In the genomic region with DNA sequence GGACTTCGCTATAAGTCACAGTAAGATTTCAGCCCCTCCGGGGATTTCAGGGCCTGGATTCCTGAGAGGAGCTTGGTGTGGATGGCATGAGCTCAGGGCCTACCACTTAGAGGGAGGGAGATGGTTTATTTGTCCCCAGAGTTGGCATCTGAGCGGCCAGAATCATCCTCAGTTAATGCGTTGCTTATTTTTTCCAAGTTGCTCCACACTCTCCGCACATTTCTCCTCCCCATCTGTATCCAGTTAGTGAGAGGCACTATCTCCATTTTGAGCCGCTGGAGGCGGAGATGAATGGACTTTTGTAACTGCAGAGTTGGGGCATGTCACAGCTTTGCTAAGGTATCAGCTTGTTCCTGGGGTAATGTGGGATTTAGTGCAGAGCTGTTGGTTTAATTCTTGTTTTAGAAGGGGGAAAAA, we compare ENCODE assay signal across 8 mouse cellular contexts. TPM values are rescaled to one million over a fixed set of nuclear protein-coding genes. Genes with fewer than 3 reads are reported as not detected.
A peak's percentile ranks its signal among the peaks of the same experiment; 100 is the strongest.
DNase-seq lines count a peak whose midpoint lies in the region; ATAC-seq and TF ChIP-seq lines count a peak whose summit lies in the region.

No protein-coding gene starts in this region.

- peak overlapping the region; percentile 18; the same call in 1 of the 2 replicates for H3K9ac ChIP-seq in ES-E14 (ENCODE audit: insufficient read depth, low read depth, low read length, poor library complexity, severe bottlenecking)
- peak overlapping the region; percentile 86 for H3K9ac ChIP-seq in liver, embryonic 16.5 days (ENCODE audit: low read depth, low read length)

- no peaks in the 10 kb centered on the region for H3K36me3 ChIP-seq in ES-E14 (ENCODE audit: control insufficient read depth, insufficient read depth, low read length, poor library complexity, severe bottlenecking)
- H3K36me3 ChIP-seq in liver, embryonic 16.5 days (ENCODE audit: control insufficient read depth, insufficient read depth): no peaks in the 10 kb centered on the region

- H3K4me1 ChIP-seq in ES-E14 (ENCODE audit: control insufficient read depth in 2 of 2, insufficient read depth in 2 of 2, low read length in 2 of 2, poor library complexity in 1 of 2): peaks cover 4 to 27% of the 10 kb centered on the region in 2 experiments
- H3K4me1 ChIP-seq in liver, embryonic 16.5 days (ENCODE audit: control insufficient read depth, low read depth, low read length): peaks cover 29% of the 10 kb centered on the region

- H3K9me3 ChIP-seq in ES-E14 (ENCODE audit: control insufficient read depth, insufficient read depth, low read depth, low read length): no peaks in the 10 kb centered on the region
- no peaks in the 10 kb centered on the region for H3K9me3 ChIP-seq in liver, embryonic 16.5 days (replicated peaks; ENCODE audit: control insufficient read depth, low read length)

- in situ Hi-C loops in ES-E14 (cut with MboI; ENCODE audit: low sequenced_read_pairs in 2 of 2, unreplicated experiment in 2 of 2): no loop called here

- H3K4me2 ChIP-seq in liver, embryonic 16.5 days (ENCODE audit: low read depth, low read length): peak overlapping the region; percentile 83

- no peak overlapping the region for H3K27ac ChIP-seq in ES-E14 (ENCODE audit: insufficient read depth, low read depth, low read length, poor library complexity, severe bottlenecking)
- H3K27ac ChIP-seq in liver, embryonic 16.5 days (ENCODE audit: low read length): peak overlapping the region; percentile 25

- 24% methylated on average over 7 of the region's 7 CpGs for WGBS in liver, embryonic 16.5 days (ENCODE audit: insufficient replicate concordance)

- no peak for ATAC-seq in liver, embryonic 16.5 days (ENCODE audit: low read depth)

- peak overlapping the region in 1 of 2 experiments; percentile 72; a peak in 2 of 4 replicates for H3K4me3 ChIP-seq in ES-E14 (ENCODE audit: insufficient read depth in 1 of 2, low read depth in 1 of 2, low read length in 2 of 2, poor library complexity in 1 of 2, severe bottlenecking in 1 of 2)
- peak overlapping the region; percentile 72 for H3K4me3 ChIP-seq in liver, embryonic 16.5 days (ENCODE audit: low read depth, low read length)

- no peaks in the 10 kb centered on the region for H3K27me3 ChIP-seq in liver, embryonic 16.5 days (ENCODE audit: control insufficient read depth, insufficient read depth, low read depth, low read length)

- DNase-seq in heart, adult 8-10 months (ENCODE audit: low spot score): peak; percentile 33
- no peak for DNase-seq in heart, adult 9 months (ENCODE audit: low spot score in 2 of 2)
- DNase-seq in ES-E14 (ENCODE audit: low read depth, low spot score): no peak
- peak; percentile 41 for DNase-seq in forelimb bud, embryonic 11.5 days (ENCODE audit: low read depth, low spot score)
- no peak for DNase-seq in retina, postnatal 1 day
- no peak for DNase-seq in cerebellum, postnatal 10 days
- no peak for DNase-seq in right cerebral cortex, postnatal 36 days (ENCODE audit: low spot score in 2 of 2)

TF ChIP-seq in ES-E14, 5 proteins besides CTCF, POLR2A, EP300 and RAD21:
- no peak for TF ChIP-seq ZC3H11A (IDR thresholded peaks at IDR 0.05; ENCODE audit: borderline replicate concordance, low read depth, low read length)
- TF ChIP-seq CHD2 (IDR thresholded peaks at IDR 0.05; ENCODE audit: low read depth, low read length): no peak
- no peak for TF ChIP-seq HCFC1 (IDR thresholded peaks at IDR 0.05; ENCODE audit: borderline replicate concordance, insufficient read depth, low read length)
- TF ChIP-seq ZNF384 (IDR thresholded peaks at IDR 0.05; ENCODE audit: low read depth, low read length): no peak
- TF ChIP-seq MAFK (IDR thresholded peaks at IDR 0.05; ENCODE audit: insufficient read depth, low read depth, low read length): no peak
TF ChIP-seq in ES-E14: peak in this region for 0.

RNA-seq across cellular contexts. Expression of gene Qrfp, which starts 49.3 kb away (rescaled TPM):
- total RNA-seq in heart, adult 8-10 months (2022): not detected
- 0.05 TPM in 1 of 2 replicates, not detected in the other for total RNA-seq in ES-E14 (2012; rRNA removed)
- 0.05 and 0.07 TPM in 2 replicates for polyA plus RNA-seq in liver, embryonic 16.5 days (2015; fragmentation: Nextera tagmentation; extraction: Ambion mirVana)

Comparison
In these comparisons a context has a peak if more than half of its experiments do, and no peak if none do; other contexts are left out.
1. DNase-seq: peak in heart, adult 8-10 months (single experiment) and forelimb bud, embryonic 11.5 days (single experiment); none in heart, adult 9 months (0 of 2), ES-E14 (single experiment), retina, postnatal 1 day (single experiment), cerebellum, postnatal 10 days (0 of 2) and right cerebral cortex, postnatal 36 days (0 of 2).